Mouse (Mus musculus): Measurements from ENCODE around the gene Lonrf3. TPM values are rescaled to one million over a fixed set of nuclear protein-coding genes. Genes with fewer than 3 reads are reported as not detected.

Gene Lonrf3
- polyA plus RNA-seq, 1 experiment: 0.13 TPM

DNA sequence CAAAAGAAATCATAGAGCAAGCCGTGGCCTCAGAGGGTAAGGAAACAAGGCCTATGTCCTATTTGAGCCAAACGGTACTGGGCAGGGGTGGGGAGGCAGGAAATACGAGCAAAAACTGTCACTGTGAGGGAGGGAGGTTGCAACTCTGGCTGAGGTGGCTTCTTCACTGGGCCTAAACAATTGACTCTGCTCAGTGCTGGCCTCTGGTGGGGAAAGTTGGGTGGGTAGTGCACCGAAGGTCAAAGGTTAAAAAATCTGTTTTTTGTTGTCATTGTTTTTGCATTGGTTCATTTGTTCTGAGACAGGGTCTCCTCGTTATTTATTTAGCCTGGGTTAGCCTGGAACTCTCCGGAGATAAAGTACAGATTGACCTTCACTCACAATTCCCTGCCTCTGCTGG, 74.2 kb downstream of the Lonrf3 start:
- Histone ChIP-seq H3K4me1 (ENCODE audit: control insufficient read depth, insufficient read depth, insufficient read length) (no peaks in the 10 kb centered on the region), H3K4me3 (ENCODE audit: extremely low read depth, insufficient read depth, insufficient read length) (no peak overlapping the region), H3K36me3 (ENCODE audit: control insufficient read depth, insufficient read depth, low read length) (no peaks in the 10 kb centered on the region), H3K27me3 (ENCODE audit: control insufficient read depth, insufficient read depth, low read length) (no peaks in the 10 kb centered on the region), H3K27ac (ENCODE audit: insufficient read depth, low read length) (no peak overlapping the region)
- no peak for TF ChIP-seq POLR2A (IDR thresholded peaks at IDR 0.05; ENCODE audit: low read depth, low read length)
- peak; percentile 13; the same call in 1 of the 2 replicates for TF ChIP-seq CTCF (IDR thresholded peaks at IDR 0.05; ENCODE audit: extremely low read depth, insufficient read depth, insufficient read length, insufficient replicate concordance)
- WGBS: 52% methylated on average over 6 of the region's 6 CpGs
- no peak for DNase-seq (ENCODE audit: low read depth in 1 of 2, low spot score in 2 of 2)

Other genes starting within 250 kb of the Lonrf3 start
- gene Il13ra1, start 216.2 kb upstream of the Lonrf3 start, polyA plus RNA-seq (2012; rRNA removed): 1.6 and 1.7 TPM in 2 replicates
- not detected in 2 replicates for gene Zcchc12, start 132.4 kb upstream of the Lonrf3 start, polyA plus RNA-seq (2012; rRNA removed)
- gene Gm6268, start 72.9 kb downstream of the Lonrf3 start, polyA plus RNA-seq (2012; rRNA removed): not detected in 2 replicates
- gene Gm14569, start 163.5 kb downstream of the Lonrf3 start, polyA plus RNA-seq (2012; rRNA removed): not detected in 2 replicates